Mouse (Mus musculus) heart, embryonic 11.5 days (tissue): ENCODE data around the gene Tmx2. TPM values are rescaled to one million over a fixed set of nuclear protein-coding genes. Genes with fewer than 3 reads are reported as not detected.

Experiments
- ATAC-seq: fragments of 200-750 bp; cut with Nextera tagmentation; replicated peaks from 2 replicates; pipeline ENCODE4 v1.8.0; 2017; ENCODE audit warnings: moderate library complexity; ENCODE audit not compliant: insufficient number of reproducible peaks, low FRiP score, low TSS enrichment
- H3K27ac ChIP-seq: fragments of 300-500 bp; sonication (generic); 2 replicates; pipeline ENCODE4 v1.5.1; 2014; ENCODE audit warnings: mild to moderate bottlenecking, low read depth, low read length
- H3K27me3 ChIP-seq: fragments of 300-500 bp; sonication (generic); 2 replicates; pipeline ENCODE4 v1.6.1; 2014; ENCODE audit warnings: mild to moderate bottlenecking, low read length, mixed read lengths; ENCODE audit not compliant: control insufficient read depth, insufficient read depth
- H3K36me3 ChIP-seq: fragments of 300-500 bp; sonication (generic); 2 replicates; pipeline ENCODE4 v1.6.1; 2014; ENCODE audit warnings: mild to moderate bottlenecking, low read length, moderate library complexity, mixed read lengths; ENCODE audit not compliant: control insufficient read depth, insufficient read depth
- H3K4me1 ChIP-seq: fragments of 300-500 bp; sonication (generic); 2 replicates; pipeline ENCODE4 v1.6.1; 2014; ENCODE audit warnings: low read length; ENCODE audit not compliant: control insufficient read depth, insufficient read depth
- H3K4me2 ChIP-seq: fragments of 300-500 bp; sonication (generic); 2 replicates; pipeline ENCODE4 v1.6.1; 2014; ENCODE audit warnings: mild to moderate bottlenecking, moderate library complexity
- H3K4me3 ChIP-seq: fragments of 300-500 bp; sonication (generic); 2 replicates; pipeline ENCODE4 v1.5.1; 2014; ENCODE audit warnings: low read depth, low read length
- H3K9ac ChIP-seq: fragments of 300-500 bp; sonication (generic); 2 replicates; pipeline ENCODE4 v1.6.1; 2014; ENCODE audit warnings: mild to moderate bottlenecking, low read depth, low read length, moderate library complexity
- H3K9me3 ChIP-seq: fragments of 300-500 bp; sonication (generic); replicated peaks from 2 replicates; pipeline ENCODE4 v1.6.1; 2016; ENCODE audit warnings: low read length; ENCODE audit not compliant: control insufficient read depth
- WGBS: fragments of 180-500 bp; shearing (Covaris S2); extraction: QIAGEN DNeasy Blood & Tissue Kit; methylation state at CpG from one replicate; pipeline ENCODE4 v1.1.7; 2014; ENCODE audit not compliant: insufficient replicate concordance; 5-methylcytosine and 5-hydroxymethylcytosine counted together
- polyA plus RNA-seq: library from polyadenylated mRNA; unstranded; fragments of >200 nt; fragmentation: Nextera tagmentation; extraction: Ambion mirVana; gene quantifications from 2 replicates; pipeline ENCODE4 v1.2.1, GENCODE M21; 2014

Gene Tmx2
- polyA plus RNA-seq, 1 experiment from 2014 or later = 144 TPM

DNA sequence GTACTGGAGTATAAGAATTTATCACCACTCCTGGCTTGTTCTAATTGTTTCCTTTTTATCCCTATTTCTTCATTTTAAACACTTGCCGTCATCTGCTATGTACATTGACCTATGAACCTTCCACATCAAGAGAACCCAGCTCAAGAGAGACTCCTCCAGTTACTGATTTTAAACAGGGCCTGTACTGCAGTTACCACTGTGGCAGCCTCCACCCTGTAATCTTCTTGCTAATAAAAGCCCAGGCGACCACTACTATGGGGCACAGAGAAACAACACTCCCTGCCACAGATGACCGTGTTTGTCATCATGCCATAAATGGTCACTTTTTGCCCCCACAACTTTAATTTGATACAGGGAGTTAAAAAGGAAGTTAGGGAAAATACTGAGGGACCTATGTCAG is 51.9 kb downstream of the Tmx2 start:
- ATAC-seq = no peak
- H3K9me3 ChIP-seq = no peaks in the 10 kb centered on the region
- H3K27me3 ChIP-seq = no peaks in the 10 kb centered on the region
- WGBS = 37% methylated on average over 3 of the region's 3 CpGs
- peaks cover 7% of the 10 kb centered on the region for H3K36me3 ChIP-seq
- H3K9ac ChIP-seq = 0 out of 2 replicates have a peak overlapping the region, but pooled peaks have one; percentile 23
- no peak overlapping the region for H3K4me2 ChIP-seq
- no peak overlapping the region for H3K4me3 ChIP-seq
- peaks cover 44% of the 10 kb centered on the region for H3K4me1 ChIP-seq
- H3K27ac ChIP-seq = peak overlapping the region; percentile 46

DNA sequence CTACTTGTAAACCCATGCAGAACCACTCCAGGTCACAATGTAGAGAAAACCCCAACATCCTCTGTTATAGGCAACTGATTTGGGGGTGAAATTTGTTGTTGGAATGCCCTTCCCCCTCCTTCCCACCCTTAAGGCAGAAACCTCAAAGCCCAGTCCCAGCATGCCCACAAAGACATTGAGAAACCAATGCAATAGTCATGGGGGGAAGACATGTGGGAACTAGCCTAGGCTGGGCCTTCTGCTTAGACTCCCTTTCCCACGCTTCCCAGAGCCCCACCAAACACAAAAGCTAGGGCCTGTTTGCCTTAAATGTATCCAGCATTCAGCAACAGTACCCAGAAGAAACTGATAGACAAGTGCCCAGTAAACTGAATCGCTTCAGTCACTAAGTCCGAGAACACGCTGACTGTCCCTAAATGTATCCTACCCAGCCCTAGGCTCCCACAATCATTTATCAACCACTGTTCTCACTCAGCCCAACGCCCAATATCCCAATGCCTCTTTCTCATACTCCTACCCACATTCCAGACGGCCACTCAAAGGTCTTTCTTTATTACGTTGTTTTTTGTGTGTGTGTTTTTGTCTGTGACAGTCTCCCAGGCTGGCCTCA is 52.5 kb downstream of the Tmx2 start:
- H3K27ac ChIP-seq = peak overlapping the region; percentile 46; the same call in 1 of the 2 replicates
- no peak for ATAC-seq
- WGBS = 62% methylated on average over 7 of the region's 7 CpGs
- peaks cover 7% of the 10 kb centered on the region for H3K36me3 ChIP-seq
- H3K9me3 ChIP-seq = no peaks in the 10 kb centered on the region
- no peak overlapping the region for H3K4me3 ChIP-seq
- 0 out of 2 replicates have a peak overlapping the region, but pooled peaks have one; percentile 11 for H3K4me2 ChIP-seq
- H3K9ac ChIP-seq = no peak overlapping the region
- no peaks in the 10 kb centered on the region for H3K27me3 ChIP-seq
- peaks cover 39% of the 10 kb centered on the region for H3K4me1 ChIP-seq

DNA sequence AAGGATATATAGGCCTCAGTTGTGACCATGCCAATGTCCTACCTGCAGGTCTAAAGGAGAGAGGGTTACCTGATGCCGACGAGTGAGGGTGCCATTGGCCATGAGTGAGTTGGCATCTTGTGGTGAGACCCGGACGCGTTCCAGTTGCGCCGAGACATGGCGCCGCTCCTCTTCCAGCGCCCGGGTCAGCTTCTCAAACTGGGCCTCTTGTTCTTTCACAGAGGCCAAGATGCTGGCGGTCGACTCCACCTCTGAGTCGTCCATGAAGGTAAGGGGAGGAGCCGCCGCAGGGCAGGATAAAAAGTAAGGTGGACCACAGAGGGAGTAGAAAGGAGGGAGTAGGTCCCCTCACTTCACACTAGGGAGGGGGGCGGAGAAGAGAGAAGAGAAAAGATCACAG is 54.7 kb downstream of the Tmx2 start:
- 90% methylated on average over 17 of the region's 17 CpGs for WGBS
- no peaks in the 10 kb centered on the region for H3K27me3 ChIP-seq
- H3K4me2 ChIP-seq = no peak overlapping the region
- ATAC-seq = no peak
- H3K36me3 ChIP-seq = peaks cover 15% of the 10 kb centered on the region
- H3K4me1 ChIP-seq = peaks cover 46% of the 10 kb centered on the region
- H3K9me3 ChIP-seq = no peaks in the 10 kb centered on the region
- H3K4me3 ChIP-seq = no peak overlapping the region
- no peak overlapping the region for H3K9ac ChIP-seq
- no peak overlapping the region for H3K27ac ChIP-seq

DNA sequence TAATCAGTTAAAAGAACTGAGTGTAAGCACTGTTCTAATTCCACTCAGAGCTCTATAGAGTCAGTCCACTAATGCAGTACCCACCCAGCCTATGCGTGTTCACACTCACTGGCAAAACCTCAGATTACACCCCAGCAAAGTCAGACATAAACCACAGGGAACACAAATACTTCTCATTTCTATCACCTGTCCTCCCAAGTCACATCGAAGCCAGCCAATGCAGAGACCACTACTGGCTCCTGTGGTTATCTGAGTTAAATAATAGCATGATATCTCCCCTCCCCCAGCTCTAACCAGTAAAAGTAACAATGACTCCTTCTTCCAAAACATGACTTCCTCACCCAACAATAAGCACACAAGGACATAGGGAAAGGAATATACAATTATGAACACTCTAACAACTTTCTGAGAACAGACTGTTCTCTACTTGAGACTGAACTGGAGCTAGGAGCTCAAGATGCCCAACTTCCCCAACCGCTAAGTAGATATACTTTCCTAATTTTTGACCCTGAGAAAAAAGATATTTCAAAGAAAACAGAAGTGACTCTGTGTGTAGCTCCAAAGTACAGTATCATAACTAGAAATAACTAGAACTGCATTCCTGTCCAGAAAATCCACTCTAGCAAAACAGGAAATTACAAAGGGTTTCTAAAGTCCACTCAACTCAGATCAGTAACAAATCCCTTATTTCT is 55.4 kb downstream of the Tmx2 start:
- 85% methylated on average over 3 of the region's 3 CpGs for WGBS
- H3K4me1 ChIP-seq = peaks cover 49% of the 10 kb centered on the region
- H3K36me3 ChIP-seq = peaks cover 18% of the 10 kb centered on the region

DNA sequence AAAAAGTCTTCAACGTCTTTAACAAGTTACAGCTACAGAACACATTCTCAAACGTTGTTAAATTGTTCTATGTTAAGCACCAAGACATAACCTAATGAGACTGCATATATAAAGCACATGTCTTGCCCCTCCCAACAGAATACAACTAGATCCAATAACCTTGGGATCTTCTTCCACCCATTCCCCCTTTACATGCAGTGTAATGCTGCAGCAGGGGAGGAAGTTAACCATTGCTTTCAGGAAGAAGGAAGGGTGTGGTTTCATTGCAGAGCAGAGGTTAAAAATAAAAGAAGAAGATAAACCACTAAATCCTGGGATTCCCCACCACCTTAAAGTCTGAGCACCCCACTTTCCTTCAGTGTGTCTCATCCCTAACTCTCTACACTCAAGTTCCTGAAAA is 56.3 kb downstream of the Tmx2 start:
- Histone ChIP-seq H3K9ac (no peak overlapping the region), H3K4me1 (peaks cover 45% of the 10 kb centered on the region), H3K4me2 (no peak overlapping the region), H3K27ac (no peak overlapping the region), H3K9me3 (no peaks in the 10 kb centered on the region), H3K36me3 (peaks cover 18% of the 10 kb centered on the region), H3K27me3 (no peaks in the 10 kb centered on the region), H3K4me3 (no peak overlapping the region)
- 73% methylated on average over 2 of the region's 2 CpGs for WGBS
- no peak for ATAC-seq

More for the DNA sequence above, 55.4 kb downstream of the Tmx2 start:
- Histone ChIP-seq H3K4me2 (no peak overlapping the region), H3K9ac (no peak overlapping the region), H3K27me3 (no peaks in the 10 kb centered on the region), H3K4me3 (no peak overlapping the region), H3K27ac (no peak overlapping the region), H3K9me3 (no peaks in the 10 kb centered on the region)
- ATAC-seq = no peak

Other genes starting within 250 kb of the Tmx2 start
- gene Tfpi, start 202.4 kb downstream of the Tmx2 start, polyA plus RNA-seq = 76.3 and 83.8 TPM in 2 replicates
- 71.2 and 77.5 TPM in 2 replicates for gene Ctnnd1, start 28.4 kb downstream of the Tmx2 start, polyA plus RNA-seq
- gene Btbd18, start 20.1 kb downstream of the Tmx2 start, polyA plus RNA-seq = 0.14 and 0.20 TPM in 2 replicates
- 298 and 299 TPM in 2 replicates for gene Selenoh, start 8.4 kb downstream of the Tmx2 start, polyA plus RNA-seq
- gene Gm28635, start 1.1 kb downstream of the Tmx2 start, polyA plus RNA-seq = not detected in 2 replicates
- gene Med19, start 738 bp downstream of the Tmx2 start, polyA plus RNA-seq = 41.8 and 42.1 TPM in 2 replicates
- 29.2 and 31.0 TPM in 2 replicates for gene Zdhhc5, start 36.0 kb upstream of the Tmx2 start, polyA plus RNA-seq
- 26.6 and 30.4 TPM in 2 replicates for gene Clp1, start 48.2 kb upstream of the Tmx2 start, polyA plus RNA-seq
- 8.5 and 13.8 TPM in 2 replicates for gene Ypel4, start 54.9 kb upstream of the Tmx2 start, polyA plus RNA-seq
- gene Gm19426, start 64.5 kb upstream of the Tmx2 start, polyA plus RNA-seq = 6.6 and 6.9 TPM in 2 replicates
- gene Serping1, start 96.3 kb upstream of the Tmx2 start, polyA plus RNA-seq = 35.0 and 41.8 TPM in 2 replicates
- gene Ube2l6, start 119.7 kb upstream of the Tmx2 start, polyA plus RNA-seq = 95.9 and 105 TPM in 2 replicates
- gene Smtnl1, start 143.5 kb upstream of the Tmx2 start, polyA plus RNA-seq = 0.37 and 0.49 TPM in 2 replicates
- 76.8 and 77.9 TPM in 2 replicates for gene Timm10, start 147.9 kb upstream of the Tmx2 start, polyA plus RNA-seq
- gene Slc43a1, start 159.7 kb upstream of the Tmx2 start, polyA plus RNA-seq = 36.1 and 41.4 TPM in 2 replicates
- gene Rtn4rl2, start 207.6 kb upstream of the Tmx2 start, polyA plus RNA-seq = 0.23 and 1.1 TPM in 2 replicates